In the genomic region with DNA sequence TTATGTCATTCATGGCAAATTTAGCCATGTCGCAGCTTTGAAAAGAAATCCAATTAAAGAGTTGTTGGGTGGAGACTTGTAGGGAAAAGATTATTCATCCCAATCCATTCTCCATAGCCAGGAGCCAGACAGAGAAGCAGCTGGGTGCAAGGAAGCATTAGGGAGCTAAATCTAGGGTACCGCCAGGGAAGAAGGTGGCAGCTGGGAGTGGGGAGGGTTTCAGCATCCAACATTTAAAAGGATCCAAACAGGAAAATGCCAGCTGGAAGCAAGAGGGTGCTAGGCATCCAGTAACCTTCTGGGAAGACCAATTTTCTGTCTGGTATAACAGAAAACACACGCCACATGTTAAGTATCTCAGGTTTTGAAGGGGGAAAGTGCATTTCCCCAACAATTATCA, we compare ENCODE assay signal across 15 mouse cellular contexts.
A peak's percentile ranks its signal among the peaks of the same experiment; 100 is the strongest.
DNase-seq lines count a peak whose midpoint lies in the region; ATAC-seq lines count a peak whose summit lies in the region.
"Had no signal": no experiment of that assay in that cellular context is flagged by ENCODE, and none has a peak within 500 bp of the region (broad histone marks: within the 10 kb centered on the region; RNA-seq: fewer than 3 reads in every experiment).

No protein-coding gene starts in this region.

- H3K4me3 ChIP-seq in forebrain, embryonic 13.5 days: no peak overlapping the region
- no peak overlapping the region for H3K4me3 ChIP-seq in forebrain, embryonic 11.5 days (ENCODE audit: low read depth, low read length)
- H3K4me3 ChIP-seq: embryonic facial prominence, embryonic 13.5 days; limb, embryonic 15.5 days had no signal

- H3K36me3 ChIP-seq in forebrain, embryonic 13.5 days (ENCODE audit: poor library complexity, severe bottlenecking): no peaks in the 10 kb centered on the region
- H3K36me3 ChIP-seq in forebrain, embryonic 11.5 days (ENCODE audit: control insufficient read depth, insufficient read depth, low read length): no peaks in the 10 kb centered on the region
- H3K36me3 ChIP-seq: embryonic facial prominence, embryonic 13.5 days; limb, embryonic 15.5 days had no signal

- H3K4me2 ChIP-seq in forebrain, embryonic 13.5 days: no peak overlapping the region
- no peak overlapping the region for H3K4me2 ChIP-seq in forebrain, embryonic 11.5 days (ENCODE audit: low read depth, low read length, severe bottlenecking)
- H3K4me2 ChIP-seq: embryonic facial prominence, embryonic 13.5 days; limb, embryonic 15.5 days had no signal

- H3K9ac ChIP-seq in forebrain, embryonic 13.5 days: no peak overlapping the region
- no peak overlapping the region for H3K9ac ChIP-seq in forebrain, embryonic 11.5 days (ENCODE audit: low read length)
- H3K9ac ChIP-seq: embryonic facial prominence, embryonic 13.5 days; limb, embryonic 15.5 days had no signal

- H3K27ac ChIP-seq in forebrain, embryonic 13.5 days: peak overlapping the region; percentile 11; the same call in 1 of the 2 replicates
- H3K27ac ChIP-seq in forebrain, embryonic 11.5 days (ENCODE audit: low read depth, low read length): no peak overlapping the region
- H3K27ac ChIP-seq: embryonic facial prominence, embryonic 13.5 days; limb, embryonic 15.5 days; macrophage had no signal

- no peaks in the 10 kb centered on the region; the same call in 1 of the 2 replicates for H3K4me1 ChIP-seq in forebrain, embryonic 13.5 days
- 0 out of 2 replicates have a peak, but pooled peaks cover 4% of the 10 kb centered on the region for H3K4me1 ChIP-seq in forebrain, embryonic 11.5 days (replicated peaks; ENCODE audit: control insufficient read depth, insufficient read depth, low read length)
- H3K4me1 ChIP-seq: embryonic facial prominence, embryonic 13.5 days; limb, embryonic 15.5 days had no signal

- DNase-seq in forebrain, embryonic 11.5 days (ENCODE audit: low spot score): no peak
- DNase-seq in left cerebral cortex, postnatal 4 days: peak; percentile 52
- no peak for DNase-seq in left cerebral cortex, adult 11 months (ENCODE audit: low spot score)
- DNase-seq in brain, embryonic 18.5 days (ENCODE audit: low read depth, low spot score): peak; percentile 42
- DNase-seq in layer of hippocampus, postnatal 10 days (ENCODE audit: low spot score in 2 of 2): peak; percentile 43 to 51
- DNase-seq in thymus, postnatal 4 days: no peak
- DNase-seq: adrenal gland, adult 2 months; kidney, adult 9 months; lung, adult 18-20 months; thymus, adult 18-20 months had no signal

- intact Hi-C loops in left cerebral cortex, postnatal 4 days (cut with DNase I): no loop called here

- ATAC-seq in forebrain, embryonic 13.5 days: peak; percentile 71
- ATAC-seq in forebrain, embryonic 11.5 days (replicated peaks; ENCODE audit: low FRiP score): no peak
- no peak for ATAC-seq in megakaryocyte-erythroid progenitor cell, adult 5-6 weeks (replicated peaks; ENCODE audit: low FRiP score, low TSS enrichment, poor library complexity, severe bottlenecking)

- 37% methylated on average over 3 of the region's 3 CpGs for WGBS in forebrain, embryonic 13.5 days
- 36% methylated on average over 3 of the region's 3 CpGs for WGBS in forebrain, embryonic 11.5 days

- no peaks in the 10 kb centered on the region for H3K9me3 ChIP-seq in forebrain, embryonic 13.5 days (replicated peaks)
- no peaks in the 10 kb centered on the region for H3K9me3 ChIP-seq in forebrain, embryonic 11.5 days (ENCODE audit: control insufficient read depth, low read length)
- H3K9me3 ChIP-seq: embryonic facial prominence, embryonic 13.5 days; limb, embryonic 15.5 days had no signal

- no peaks in the 10 kb centered on the region for H3K27me3 ChIP-seq in forebrain, embryonic 13.5 days
- H3K27me3 ChIP-seq in forebrain, embryonic 11.5 days (ENCODE audit: control insufficient read depth, insufficient read depth, low read length): no peaks in the 10 kb centered on the region
- H3K27me3 ChIP-seq: embryonic facial prominence, embryonic 13.5 days; limb, embryonic 15.5 days had no signal

Comparison
In these comparisons a context has a peak if more than half of its experiments do, and no peak if none do; other contexts are left out.
1. DNase-seq: peak in left cerebral cortex, postnatal 4 days (single experiment), brain, embryonic 18.5 days (single experiment) and layer of hippocampus, postnatal 10 days (2 of 2); none in forebrain, embryonic 11.5 days (single experiment), left cerebral cortex, adult 11 months (single experiment) and thymus, postnatal 4 days (single experiment).